Mouse (Mus musculus): ENCODE data around the gene Wwtr1. TPM values are rescaled to one million over a fixed set of nuclear protein-coding genes. Genes with fewer than 3 reads are reported as not detected.

Wwtr1 gene
- polyA plus RNA-seq, 1 experiment from 2014 or later = 11.2 TPM

GRCm38 (mm10) chr3:57551210-57551609 is 24.5 kb downstream of the Wwtr1 start:
- ATAC-seq (ENCODE audit: low FRiP score) (no peak), DNase-seq (ENCODE audit: low spot score, missing footprints) (no peak)

GRCm38 (mm10) chr3:57550468-57551185 is 25.1 kb downstream of the Wwtr1 start:
- DNase-seq (ENCODE audit: low spot score, missing footprints) (no peak), ATAC-seq (ENCODE audit: low FRiP score) (no peak)
- Histone ChIP-seq H3K4me1 (ENCODE audit: control insufficient read depth, insufficient read depth, low read length) (no peaks in the 10 kb centered on the region), H3K27me3 (ENCODE audit: control insufficient read depth, insufficient read depth, low read length) (no peaks in the 10 kb centered on the region), H3K4me3 (ENCODE audit: low read depth, low read length) (no peak overlapping the region), H3K27ac (ENCODE audit: low read depth, low read length) (no peak overlapping the region), H3K36me3 (ENCODE audit: control insufficient read depth, insufficient read depth, low read length) (no peaks in the 10 kb centered on the region), H3K4me2 (no peak overlapping the region), H3K9ac (ENCODE audit: low read length) (no peak overlapping the region), H3K9me3 (ENCODE audit: control insufficient read depth, low read length) (no peaks in the 10 kb centered on the region)
- WGBS = 82% methylated on average over 5 of the region's 5 CpGs

More at GRCm38 (mm10) chr3:57551210-57551609, 24.5 kb downstream of the Wwtr1 start:
- H3K36me3 ChIP-seq (ENCODE audit: control insufficient read depth, insufficient read depth, low read length) = no peaks in the 10 kb centered on the region
- H3K27me3 ChIP-seq (ENCODE audit: control insufficient read depth, insufficient read depth, low read length) = no peaks in the 10 kb centered on the region
- H3K4me2 ChIP-seq = no peak overlapping the region
- H3K9me3 ChIP-seq (ENCODE audit: control insufficient read depth, low read length) = no peaks in the 10 kb centered on the region
- H3K27ac ChIP-seq (ENCODE audit: low read depth, low read length) = no peak overlapping the region
- WGBS = 79% methylated on average over 2 of the region's 2 CpGs
- no peak overlapping the region for H3K9ac ChIP-seq (ENCODE audit: low read length)
- no peaks in the 10 kb centered on the region for H3K4me1 ChIP-seq (ENCODE audit: control insufficient read depth, insufficient read depth, low read length)
- H3K4me3 ChIP-seq (ENCODE audit: low read depth, low read length) = no peak overlapping the region

- H3K27me3 ChIP-seq (ENCODE audit: control insufficient read depth, insufficient read depth, low read length) = no peaks in the 10 kb centered on the region
- no peaks in the 10 kb centered on the region for H3K36me3 ChIP-seq (ENCODE audit: control insufficient read depth, insufficient read depth, low read length)
- no peak overlapping the region for H3K27ac ChIP-seq (ENCODE audit: low read depth, low read length)
- WGBS = 89% methylated on average over 9 of the region's 9 CpGs
- H3K4me3 ChIP-seq (ENCODE audit: low read depth, low read length) = no peak overlapping the region
- no peak overlapping the region for H3K9ac ChIP-seq (ENCODE audit: low read length)
- no peaks in the 10 kb centered on the region for H3K4me1 ChIP-seq (ENCODE audit: control insufficient read depth, insufficient read depth, low read length)
- H3K4me2 ChIP-seq = no peak overlapping the region
- DNase-seq (ENCODE audit: low spot score, missing footprints) (no peak), ATAC-seq (ENCODE audit: low FRiP score) (no peak)
- no peaks in the 10 kb centered on the region for H3K9me3 ChIP-seq (ENCODE audit: control insufficient read depth, low read length)
Observed at GRCm38 (mm10) chr3:57544154-57544553, 31.6 kb downstream of the Wwtr1 start.

- Histone ChIP-seq H3K9me3 (ENCODE audit: control insufficient read depth, low read length) (no peaks in the 10 kb centered on the region), H3K4me3 (ENCODE audit: low read depth, low read length) (no peak overlapping the region), H3K4me2 (no peak overlapping the region), H3K9ac (ENCODE audit: low read length) (no peak overlapping the region), H3K4me1 (ENCODE audit: control insufficient read depth, insufficient read depth, low read length) (no peaks in the 10 kb centered on the region), H3K36me3 (ENCODE audit: control insufficient read depth, insufficient read depth, low read length) (no peaks in the 10 kb centered on the region), H3K27me3 (ENCODE audit: control insufficient read depth, insufficient read depth, low read length) (no peaks in the 10 kb centered on the region), H3K27ac (ENCODE audit: low read depth, low read length) (no peak overlapping the region)
- DNase-seq (ENCODE audit: low spot score, missing footprints) (no peak), ATAC-seq (ENCODE audit: low FRiP score) (no peak)
Observed at GRCm38 (mm10) chr3:57542848-57543380, 32.8 kb downstream of the Wwtr1 start.

- Histone ChIP-seq H3K27ac (ENCODE audit: low read depth, low read length) (no peak overlapping the region), H3K4me2 (no peak overlapping the region), H3K36me3 (ENCODE audit: control insufficient read depth, insufficient read depth, low read length) (no peaks in the 10 kb centered on the region), H3K4me1 (ENCODE audit: control insufficient read depth, insufficient read depth, low read length) (no peaks in the 10 kb centered on the region), H3K9ac (ENCODE audit: low read length) (no peak overlapping the region), H3K9me3 (ENCODE audit: control insufficient read depth, low read length) (no peaks in the 10 kb centered on the region), H3K4me3 (ENCODE audit: low read depth, low read length) (no peak overlapping the region), H3K27me3 (ENCODE audit: control insufficient read depth, insufficient read depth, low read length) (no peaks in the 10 kb centered on the region)
- DNase-seq (ENCODE audit: low spot score, missing footprints) (no peak), ATAC-seq (ENCODE audit: low FRiP score) (no peak)
- 86% methylated on average over 7 of the region's 7 CpGs for WGBS
Observed at GRCm38 (mm10) chr3:57541205-57541604, 34.5 kb downstream of the Wwtr1 start.

GRCm38 (mm10) chr3:57540474-57540873 is 35.2 kb downstream of the Wwtr1 start:
- ATAC-seq (ENCODE audit: low FRiP score) = no peak
- Histone ChIP-seq H3K4me2 (no peak overlapping the region), H3K4me1 (ENCODE audit: control insufficient read depth, insufficient read depth, low read length) (peaks cover 3% of the 10 kb centered on the region), H3K4me3 (ENCODE audit: low read depth, low read length) (no peak overlapping the region), H3K36me3 (ENCODE audit: control insufficient read depth, insufficient read depth, low read length) (no peaks in the 10 kb centered on the region), H3K27ac (ENCODE audit: low read depth, low read length) (no peak overlapping the region), H3K27me3 (ENCODE audit: control insufficient read depth, insufficient read depth, low read length) (no peaks in the 10 kb centered on the region), H3K9ac (ENCODE audit: low read length) (no peak overlapping the region), H3K9me3 (ENCODE audit: control insufficient read depth, low read length) (no peaks in the 10 kb centered on the region)
- DNase-seq (ENCODE audit: low spot score, missing footprints) = no peak
- 61% methylated on average over 2 of the region's 2 CpGs for WGBS

GRCm38 (mm10) chr3:57535483-57536185 is 40.1 kb downstream of the Wwtr1 start:
- Histone ChIP-seq H3K27ac (ENCODE audit: low read depth, low read length) (no peak overlapping the region), H3K4me2 (no peak overlapping the region), H3K4me1 (ENCODE audit: control insufficient read depth, insufficient read depth, low read length) (peaks cover 3% of the 10 kb centered on the region), H3K4me3 (ENCODE audit: low read depth, low read length) (no peak overlapping the region), H3K36me3 (ENCODE audit: control insufficient read depth, insufficient read depth, low read length) (no peaks in the 10 kb centered on the region), H3K27me3 (ENCODE audit: control insufficient read depth, insufficient read depth, low read length) (no peaks in the 10 kb centered on the region), H3K9me3 (ENCODE audit: control insufficient read depth, low read length) (no peaks in the 10 kb centered on the region), H3K9ac (ENCODE audit: low read length) (no peak overlapping the region)
- no peak for ATAC-seq (ENCODE audit: low FRiP score)
- WGBS = 77% methylated on average over 13 of the region's 13 CpGs
- no peak for DNase-seq (ENCODE audit: low spot score, missing footprints)

- no peak for ATAC-seq (ENCODE audit: low FRiP score)
- H3K27ac ChIP-seq (ENCODE audit: low read depth, low read length) = no peak overlapping the region
- no peaks in the 10 kb centered on the region for H3K27me3 ChIP-seq (ENCODE audit: control insufficient read depth, insufficient read depth, low read length)
- H3K4me3 ChIP-seq (ENCODE audit: low read depth, low read length) = no peak overlapping the region
- H3K9ac ChIP-seq (ENCODE audit: low read length) = no peak overlapping the region
- H3K9me3 ChIP-seq (ENCODE audit: control insufficient read depth, low read length) = no peaks in the 10 kb centered on the region
- WGBS = 88% methylated on average over 6 of the region's 6 CpGs
- no peak for DNase-seq (ENCODE audit: low spot score, missing footprints)
- peaks cover 3% of the 10 kb centered on the region for H3K4me1 ChIP-seq (ENCODE audit: control insufficient read depth, insufficient read depth, low read length)
- H3K36me3 ChIP-seq (ENCODE audit: control insufficient read depth, insufficient read depth, low read length) = no peaks in the 10 kb centered on the region
- no peak overlapping the region for H3K4me2 ChIP-seq
Observed at GRCm38 (mm10) chr3:57534450-57534849, 41.3 kb downstream of the Wwtr1 start.

- Histone ChIP-seq H3K4me1 (ENCODE audit: control insufficient read depth, insufficient read depth, low read length) (peaks cover 3% of the 10 kb centered on the region), H3K9ac (ENCODE audit: low read length) (no peak overlapping the region), H3K27me3 (ENCODE audit: control insufficient read depth, insufficient read depth, low read length) (no peaks in the 10 kb centered on the region), H3K9me3 (ENCODE audit: control insufficient read depth, low read length) (no peaks in the 10 kb centered on the region), H3K27ac (ENCODE audit: low read depth, low read length) (no peak overlapping the region), H3K4me3 (ENCODE audit: low read depth, low read length) (no peak overlapping the region), H3K36me3 (ENCODE audit: control insufficient read depth, insufficient read depth, low read length) (no peaks in the 10 kb centered on the region), H3K4me2 (no peak overlapping the region)
- WGBS = 90% methylated on average over 9 of the region's 9 CpGs
- no peak for ATAC-seq (ENCODE audit: low FRiP score)
- DNase-seq (ENCODE audit: low spot score, missing footprints) = no peak
Observed at GRCm38 (mm10) chr3:57533876-57534275, 41.8 kb downstream of the Wwtr1 start.
